8 mouse cellular contexts compared by ENCODE assay signal in genomic region chr14:118473831-118474193, GRCm38 (mm10).
A peak's percentile ranks its signal among the peaks of the same experiment; 100 is the strongest.
DNase-seq lines count a peak whose midpoint lies in the region; ATAC-seq lines count a peak whose summit lies in the region.

No protein-coding gene starts in this region.

- H3K9me3 ChIP-seq in forebrain, embryonic 14.5 days (replicated peaks; ENCODE audit: control insufficient read depth, low read length), result no peaks in the 10 kb centered on the region
- H3K9me3 ChIP-seq in intestine, embryonic 14.5 days (ENCODE audit: control insufficient read depth, low read length), result peaks cover 3% of the 10 kb centered on the region; the same call in 1 of the 2 replicates
- H3K9me3 ChIP-seq in liver, embryonic 16.5 days (replicated peaks; ENCODE audit: control insufficient read depth, low read length), result no peaks in the 10 kb centered on the region

- H3K4me3 ChIP-seq in forebrain, embryonic 14.5 days (ENCODE audit: low read depth, low read length), result peak overlapping the region; percentile 40
- peak overlapping the region; percentile 42 for H3K4me3 ChIP-seq in intestine, embryonic 14.5 days (ENCODE audit: low read depth, low read length)
- H3K4me3 ChIP-seq in liver, embryonic 16.5 days (ENCODE audit: low read depth, low read length), result peak overlapping the region; percentile 26

- H3K27me3 ChIP-seq in forebrain, embryonic 14.5 days (replicated peaks; ENCODE audit: control insufficient read depth, insufficient read depth, low read length), result 0 out of 2 replicates have a peak, but pooled peaks cover 5% of the 10 kb centered on the region
- H3K27me3 ChIP-seq in intestine, embryonic 14.5 days (replicated peaks; ENCODE audit: control insufficient read depth, insufficient read depth, low read length), result peaks cover 38% of the 10 kb centered on the region
- H3K27me3 ChIP-seq in liver, embryonic 16.5 days (ENCODE audit: control insufficient read depth, insufficient read depth, low read depth, low read length), result peaks cover 26% of the 10 kb centered on the region

- 1% methylated on average over 37 of the region's 37 CpGs for WGBS in forebrain, embryonic 14.5 days
- under 1% methylated on average over 34 of the region's 37 CpGs for WGBS in intestine, embryonic 14.5 days
- under 1% methylated on average over 37 of the region's 37 CpGs for WGBS in liver, embryonic 16.5 days (ENCODE audit: insufficient replicate concordance)

- no peak overlapping the region for H3K27ac ChIP-seq in forebrain, embryonic 14.5 days (ENCODE audit: low read depth, low read length)
- H3K27ac ChIP-seq in intestine, embryonic 14.5 days (ENCODE audit: low read depth), result no peak overlapping the region
- no peak overlapping the region for H3K27ac ChIP-seq in liver, embryonic 16.5 days (ENCODE audit: low read length)

- peak overlapping the region; percentile 35 for H3K9ac ChIP-seq in forebrain, embryonic 14.5 days (ENCODE audit: low read length)
- H3K9ac ChIP-seq in intestine, embryonic 14.5 days (ENCODE audit: low read length), result peak overlapping the region; percentile 16; the same call in 1 of the 2 replicates
- H3K9ac ChIP-seq in liver, embryonic 16.5 days (ENCODE audit: low read depth, low read length), result no peak overlapping the region

- H3K4me2 ChIP-seq in forebrain, embryonic 14.5 days (ENCODE audit: low read length), result peak overlapping the region; percentile 78
- peak overlapping the region; percentile 94 for H3K4me2 ChIP-seq in intestine, embryonic 14.5 days (ENCODE audit: low read length)
- peak overlapping the region; percentile 44 for H3K4me2 ChIP-seq in liver, embryonic 16.5 days (ENCODE audit: low read depth, low read length)

- peaks cover 7% of the 10 kb centered on the region; the same call in 1 of the 2 replicates for H3K4me1 ChIP-seq in forebrain, embryonic 14.5 days (ENCODE audit: control insufficient read depth, insufficient read depth, low read length)
- 0 out of 2 replicates have a peak, but pooled peaks cover 4% of the 10 kb centered on the region for H3K4me1 ChIP-seq in intestine, embryonic 14.5 days (replicated peaks; ENCODE audit: control insufficient read depth, insufficient read depth, low read length)
- H3K4me1 ChIP-seq in liver, embryonic 16.5 days (ENCODE audit: control insufficient read depth, low read depth, low read length), result no peaks in the 10 kb centered on the region

- ATAC-seq in forebrain, embryonic 14.5 days, result peak; percentile 76
- ATAC-seq in intestine, embryonic 14.5 days (replicated peaks; ENCODE audit: low FRiP score, low TSS enrichment, low read depth), result peak; percentile 72; the same call in 1 of the 2 replicates
- no peak for ATAC-seq in liver, embryonic 16.5 days (ENCODE audit: low read depth)

- H3K36me3 ChIP-seq in forebrain, embryonic 14.5 days (ENCODE audit: control insufficient read depth, insufficient read depth, low read length), result no peaks in the 10 kb centered on the region
- no peaks in the 10 kb centered on the region for H3K36me3 ChIP-seq in intestine, embryonic 14.5 days (ENCODE audit: control insufficient read depth, insufficient read depth, low read length)
- H3K36me3 ChIP-seq in liver, embryonic 16.5 days (ENCODE audit: control insufficient read depth, insufficient read depth), result no peaks in the 10 kb centered on the region

- DNase-seq in adrenal gland, postnatal 10 days, result peak; percentile 62
- no peak for DNase-seq in adrenal gland, postnatal 4 days (ENCODE audit: low spot score in 2 of 2)
- DNase-seq in ES-CJ7 (ENCODE audit: low read depth, low spot score), result peak; percentile 71
- DNase-seq in forebrain, embryonic 14.5 days (ENCODE audit: low spot score), result peak; percentile 75
- DNase-seq in intestine, embryonic 14.5 days (ENCODE audit: low spot score), result peak; percentile 82
- peak; percentile 86 for DNase-seq in retina, postnatal 1 day
- no peak for DNase-seq in c-Kit-positive CD71-positive TER-119-positive erythroid progenitor cells, embryonic 14.5 days (ENCODE audit: low spot score)

Comparison
In these comparisons a context has a peak if more than half of its experiments do, and no peak if none do; other contexts are left out.
1. DNase-seq: peak in adrenal gland, postnatal 10 days (single experiment), ES-CJ7 (single experiment), forebrain, embryonic 14.5 days (single experiment), intestine, embryonic 14.5 days (single experiment) and retina, postnatal 1 day (single experiment); none in adrenal gland, postnatal 4 days (0 of 2) and c-Kit-positive CD71-positive TER-119-positive erythroid progenitor cells, embryonic 14.5 days (single experiment).
2. H3K4me2 ChIP-seq: peak in every context shown above with its lines; median percentile 94 in intestine, embryonic 14.5 days; 78 in forebrain, embryonic 14.5 days; 44 in liver, embryonic 16.5 days.
3. Peak in every context shown above with its lines, with median percentiles within 50 percentile points of each other: H3K4me3 ChIP-seq.